Mouse (Mus musculus) left cerebral cortex, postnatal 4 days (tissue): ENCODE measurements around the gene E130208F15Rik. TPM values are rescaled to one million over a fixed set of nuclear protein-coding genes. Genes with fewer than 3 reads are reported as not detected.

Experiments
- total RNA-seq, 2 experiments: library from RNA; stranded (reverse); gene quantifications; 2 replicates each; pipeline ENCODE4 v1.2.3; 2021

Gene E130208F15Rik
- total RNA-seq, 2 experiments from 2014 or later = 0.58 to 0.66 TPM

Other genes starting within 250 kb of the E130208F15Rik start
- 1 to 10 TPM; 4.6 to 8.5 TPM for gene Zfp82, start 248.8 kb upstream of the E130208F15Rik start, total RNA-seq
- 1 to 10 TPM in 1 of 2 experiments, not detected in 1; 1.9 TPM for gene Gm26920, start 231.3 kb upstream of the E130208F15Rik start, total RNA-seq
- 10 to 100 TPM; 12.9 to 17.3 TPM for gene Zfp566, start 231.2 kb upstream of the E130208F15Rik start, total RNA-seq
- gene Zfp260, start 227.0 kb upstream of the E130208F15Rik start, total RNA-seq = 10 to 100 TPM; 64.8 to 65.3 TPM
- 10 to 100 TPM; 33.0 to 33.9 TPM for gene Zfp382, start 199.8 kb upstream of the E130208F15Rik start, total RNA-seq
- 10 to 100 TPM; 66.8 to 68.1 TPM for gene Zfp146, start 152.0 kb upstream of the E130208F15Rik start, total RNA-seq
- 1 to 10 TPM; 1.5 to 2.0 TPM for gene Cox7a1, start 137.6 kb upstream of the E130208F15Rik start, total RNA-seq
- gene Capns1, start 122.9 kb upstream of the E130208F15Rik start, total RNA-seq = 100 to 1,000 TPM; 193 to 198 TPM
- 10 to 100 TPM; 94.9 to 96.9 TPM for gene Polr2i, start 89.8 kb upstream of the E130208F15Rik start, total RNA-seq
- gene Tbcb, start 89.5 kb upstream of the E130208F15Rik start, total RNA-seq = 100 to 1,000 TPM; 229 to 238 TPM
- gene Ovol3, start 86.0 kb upstream of the E130208F15Rik start, total RNA-seq = not detected
- gene Thap8, start 41.6 kb upstream of the E130208F15Rik start, total RNA-seq = under 1 TPM; 0.40 to 0.54 TPM
- 1 to 10 TPM; 5.0 to 5.5 TPM for gene Wdr62, start 41.3 kb upstream of the E130208F15Rik start, total RNA-seq
- 100 to 1,000 TPM; 403 to 414 TPM for gene Clip3, start 30.0 kb upstream of the E130208F15Rik start, total RNA-seq
- 10 to 100 TPM; 42.0 to 44.2 TPM for gene Alkbh6, start 13.0 kb upstream of the E130208F15Rik start, total RNA-seq
- 1 to 10 TPM; 6.9 to 8.3 TPM for gene Syne4, start 6.9 kb upstream of the E130208F15Rik start, total RNA-seq
- 1 to 10 TPM; 7.1 to 7.4 TPM for gene Sdhaf1, start 2.2 kb downstream of the E130208F15Rik start, total RNA-seq
- 10 to 100 TPM; 46.3 to 50.7 TPM for gene Lrfn3, start 41.0 kb downstream of the E130208F15Rik start, total RNA-seq
- gene Tyrobp, start 92.0 kb downstream of the E130208F15Rik start, total RNA-seq = 10 to 100 TPM; 10.4 to 11.0 TPM
- gene Hcst, start 98.1 kb downstream of the E130208F15Rik start, total RNA-seq = not detected
- gene Nfkbid, start 100.0 kb downstream of the E130208F15Rik start, total RNA-seq = 1 to 10 TPM; 2.1 to 3.0 TPM
- gene Aplp1, start 123.8 kb downstream of the E130208F15Rik start, total RNA-seq = 100 to 1,000 TPM; 739 to 767 TPM
- gene Kirrel2, start 135.9 kb downstream of the E130208F15Rik start, total RNA-seq = under 1 TPM; 0.26 to 0.56 TPM
- under 1 TPM in 1 of 2 experiments, not detected in 1; 0.08 TPM for gene Nphs1, start 136.6 kb downstream of the E130208F15Rik start, total RNA-seq
- gene Prodh2, start 171.9 kb downstream of the E130208F15Rik start, total RNA-seq = under 1 TPM in 1 of 2 experiments, not detected in 1; 0.66 TPM
- gene Arhgap33, start 213.3 kb downstream of the E130208F15Rik start, total RNA-seq = 100 to 1,000 TPM; 356 to 358 TPM
- gene Hspb6, start 230.4 kb downstream of the E130208F15Rik start, total RNA-seq = 1 to 10 TPM; 4.7 to 5.5 TPM
- 10 to 100 TPM in 1 of 2 experiments, 1 to 10 TPM in 1; 7.6 to 10.1 TPM for gene Proser3, start 230.6 kb downstream of the E130208F15Rik start, total RNA-seq
- 10 to 100 TPM; 29.6 to 34.6 TPM for gene Lin37, start 238.1 kb downstream of the E130208F15Rik start, total RNA-seq
- gene U2af1l4, start 241.6 kb downstream of the E130208F15Rik start, total RNA-seq = 10 to 100 TPM; 50.6 to 56.7 TPM
- 1 to 10 TPM; 5.9 to 6.3 TPM for gene Gm49396, start 241.6 kb downstream of the E130208F15Rik start, total RNA-seq
- gene Psenen, start 241.9 kb downstream of the E130208F15Rik start, total RNA-seq = 10 to 100 TPM; 78.5 to 81.4 TPM
- 1 to 10 TPM; 3.1 to 3.6 TPM for gene Igflr1, start 243.7 kb downstream of the E130208F15Rik start, total RNA-seq